Mouse (Mus musculus): Measurements from ENCODE around the gene Lrrc28. TPM values are rescaled to one million over a fixed set of nuclear protein-coding genes. Genes with fewer than 3 reads are reported as not detected.
A peak's percentile ranks its signal among the peaks of the same experiment; 100 is the strongest.

Lrrc28 gene
- total and polyA plus RNA-seq, 2 experiments from 2014 or later = 32.2 to 70.4 TPM

- Histone ChIP-seq H3K27me3 (ENCODE audit: insufficient read depth, low read length) (no peaks in the 10 kb centered on the region), H3K9ac (no peak overlapping the region), H3K9me3 (ENCODE audit: low read length) (no peaks in the 10 kb centered on the region), H3K36me3 (ENCODE audit: insufficient read depth) (peaks cover 4% of the 10 kb centered on the region; the same call in 1 of the 2 replicates), H3K27ac (ENCODE audit: low read depth, low read length) (no peak overlapping the region), H3K4me3 (ENCODE audit: low read depth, low read length) (no peak overlapping the region), H3K4me2 (ENCODE audit: low read depth) (no peak overlapping the region), H3K4me1 (ENCODE audit: insufficient read depth) (no peaks in the 10 kb centered on the region)
- 76% methylated on average over 7 of the region's 7 CpGs for WGBS
- TF ChIP-seq CTCF (IDR thresholded peaks at IDR 0.05; ENCODE audit: low read depth) = no peak
- no peak for ATAC-seq
- DNase-seq = no peak
Observed at GRCm38 (mm10) chr7:67559486-67559885, 85.6 kb downstream of the Lrrc28 start.

DNA sequence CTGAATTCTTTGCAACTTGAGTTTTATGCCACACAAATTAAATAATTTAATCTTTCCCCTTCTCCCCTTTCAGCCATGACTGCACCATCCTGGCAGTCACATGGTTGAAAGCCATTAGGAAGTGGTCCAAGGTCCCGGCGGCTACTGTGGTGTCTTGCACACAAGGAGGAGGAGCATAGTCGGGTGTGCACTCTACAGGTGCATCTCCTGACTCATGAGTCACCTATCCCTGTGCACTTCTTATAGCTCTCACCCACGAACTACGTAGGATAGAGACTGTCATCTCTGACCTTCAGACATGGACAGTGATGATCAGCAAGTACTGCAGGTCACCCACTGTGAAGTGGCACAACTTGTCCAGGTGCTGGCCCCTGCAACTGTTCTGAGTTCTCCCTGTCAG lies 86.8 kb downstream of the Lrrc28 start:
- ATAC-seq = no peak
- no peaks in the 10 kb centered on the region for H3K9me3 ChIP-seq (ENCODE audit: low read length)
- no peak overlapping the region for H3K4me2 ChIP-seq (ENCODE audit: low read depth)
- no peak overlapping the region for H3K27ac ChIP-seq (ENCODE audit: low read depth, low read length)
- 86% methylated on average over 5 of the region's 5 CpGs for WGBS
- no peak overlapping the region for H3K9ac ChIP-seq
- no peak for TF ChIP-seq CTCF (IDR thresholded peaks at IDR 0.05; ENCODE audit: low read depth)
- no peaks in the 10 kb centered on the region for H3K27me3 ChIP-seq (ENCODE audit: insufficient read depth, low read length)
- H3K4me3 ChIP-seq (ENCODE audit: low read depth, low read length) = no peak overlapping the region
- no peak for DNase-seq
- peaks cover 4% of the 10 kb centered on the region; the same call in 1 of the 2 replicates for H3K36me3 ChIP-seq (ENCODE audit: insufficient read depth)
- no peaks in the 10 kb centered on the region for H3K4me1 ChIP-seq (ENCODE audit: insufficient read depth)

DNA sequence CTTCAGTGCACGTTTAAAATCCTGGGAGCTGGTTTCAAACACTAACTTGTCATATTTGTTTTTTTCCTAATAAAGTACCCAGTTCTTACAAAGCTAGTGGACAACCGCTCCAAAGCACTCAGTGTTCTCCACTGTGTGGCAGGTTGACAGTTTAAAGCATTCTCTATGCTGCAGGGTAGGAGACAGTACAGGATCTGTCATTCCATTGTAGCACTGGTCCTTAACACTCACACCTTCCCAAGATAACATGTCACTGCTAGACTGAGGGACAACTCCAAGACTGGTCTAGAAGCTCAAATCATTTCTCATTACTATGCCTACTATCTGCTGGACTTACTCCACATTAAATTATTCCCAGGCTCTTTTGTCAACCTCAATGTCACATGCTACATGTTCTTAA lies 90.2 kb downstream of the Lrrc28 start:
- no peak for ATAC-seq
- H3K4me2 ChIP-seq (ENCODE audit: low read depth) = no peak overlapping the region
- TF ChIP-seq CTCF (IDR thresholded peaks at IDR 0.05; ENCODE audit: low read depth) = no peak
- DNase-seq = no peak
- no peaks in the 10 kb centered on the region for H3K4me1 ChIP-seq (ENCODE audit: insufficient read depth)
- no peak overlapping the region for H3K9ac ChIP-seq
- no peaks in the 10 kb centered on the region for H3K27me3 ChIP-seq (ENCODE audit: insufficient read depth, low read length)
- H3K27ac ChIP-seq (ENCODE audit: low read depth, low read length) = no peak overlapping the region
- no peak overlapping the region for H3K4me3 ChIP-seq (ENCODE audit: low read depth, low read length)
- no peaks in the 10 kb centered on the region for H3K9me3 ChIP-seq (ENCODE audit: low read length)
- H3K36me3 ChIP-seq (ENCODE audit: insufficient read depth) = peaks cover 4% of the 10 kb centered on the region; the same call in 1 of the 2 replicates
- WGBS = 93% methylated on average over 2 of the region's 2 CpGs

DNA sequence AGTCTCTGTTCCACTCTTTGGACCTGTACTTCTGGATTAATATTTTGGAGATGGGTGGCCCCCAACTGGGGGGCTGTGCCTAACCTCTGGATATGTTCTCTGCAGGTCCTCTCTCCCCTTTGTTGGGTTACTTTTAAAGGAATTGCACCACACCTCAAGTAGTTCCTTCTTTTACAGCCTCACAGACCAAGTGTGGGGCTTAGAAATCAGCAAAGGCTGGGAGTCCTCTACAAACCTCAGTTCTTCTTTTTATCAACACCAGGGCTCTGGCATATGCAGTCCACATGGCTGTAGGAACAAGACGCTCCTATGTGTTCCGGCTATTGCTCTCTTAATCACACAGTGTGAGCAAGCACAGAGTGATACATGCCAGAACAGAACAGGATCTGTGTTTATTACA lies 93.8 kb downstream of the Lrrc28 start:
- Histone ChIP-seq H3K27me3 (ENCODE audit: insufficient read depth, low read length) (no peaks in the 10 kb centered on the region), H3K4me2 (ENCODE audit: low read depth) (no peak overlapping the region), H3K36me3 (ENCODE audit: insufficient read depth) (no peaks in the 10 kb centered on the region), H3K4me3 (ENCODE audit: low read depth, low read length) (no peak overlapping the region), H3K27ac (ENCODE audit: low read depth, low read length) (no peak overlapping the region), H3K4me1 (ENCODE audit: insufficient read depth) (no peaks in the 10 kb centered on the region), H3K9me3 (ENCODE audit: low read length) (no peaks in the 10 kb centered on the region), H3K9ac (no peak overlapping the region)
- DNase-seq = no peak
- no peak for TF ChIP-seq CTCF (IDR thresholded peaks at IDR 0.05; ENCODE audit: low read depth)
- WGBS = 92% methylated on average over 2 of the region's 2 CpGs
- ATAC-seq = no peak

DNA sequence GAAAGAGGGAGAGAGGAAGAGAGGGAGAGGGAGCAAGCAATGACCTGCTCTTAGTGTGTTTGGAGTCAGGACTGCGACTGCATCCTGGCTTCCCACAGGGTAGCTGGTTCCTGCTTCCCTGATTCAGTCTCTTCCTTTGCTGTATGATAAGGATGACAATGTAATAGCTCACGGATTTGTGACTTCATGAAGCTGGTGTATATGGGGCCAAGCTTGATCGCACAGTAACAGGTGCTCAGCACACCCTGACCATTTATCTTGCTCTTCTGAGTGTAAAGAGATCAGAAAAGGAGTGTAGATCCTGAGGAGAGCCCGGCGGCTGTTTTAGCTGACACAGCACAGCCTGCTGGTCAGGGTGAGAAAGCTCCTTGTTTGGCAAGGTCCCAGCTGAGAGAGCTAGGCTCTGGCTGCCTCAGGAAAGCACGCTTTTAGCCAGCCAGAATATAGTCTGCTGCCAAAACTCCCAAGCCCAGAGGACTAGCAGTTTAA lies 96.0 kb downstream of the Lrrc28 start:
- no peaks in the 10 kb centered on the region for H3K4me1 ChIP-seq (ENCODE audit: insufficient read depth)
- peak; percentile 74 for TF ChIP-seq CTCF (IDR thresholded peaks at IDR 0.05; ENCODE audit: low read depth)
- H3K27me3 ChIP-seq (ENCODE audit: insufficient read depth, low read length) = no peaks in the 10 kb centered on the region
- H3K9ac ChIP-seq = no peak overlapping the region
- DNase-seq (peak; percentile 90), ATAC-seq (peak; percentile 96)
- no peak overlapping the region for H3K4me2 ChIP-seq (ENCODE audit: low read depth)
- no peaks in the 10 kb centered on the region for H3K9me3 ChIP-seq (ENCODE audit: low read length)
- 15% methylated on average over 6 of the region's 6 CpGs for WGBS
- H3K4me3 ChIP-seq (ENCODE audit: low read depth, low read length) = no peak overlapping the region
- no peaks in the 10 kb centered on the region for H3K36me3 ChIP-seq (ENCODE audit: insufficient read depth)
- H3K27ac ChIP-seq (ENCODE audit: low read depth, low read length) = no peak overlapping the region

GRCm38 (mm10) chr7:67548599-67549041 lies 96.4 kb downstream of the Lrrc28 start:
- ATAC-seq (peak; percentile 23; the same call in 1 of the 2 replicates), DNase-seq (no peak)
- no peak overlapping the region for H3K9ac ChIP-seq
- H3K4me3 ChIP-seq (ENCODE audit: low read depth, low read length) = no peak overlapping the region
- no peaks in the 10 kb centered on the region for H3K9me3 ChIP-seq (ENCODE audit: low read length)
- H3K4me2 ChIP-seq (ENCODE audit: low read depth) = no peak overlapping the region
- TF ChIP-seq CTCF (IDR thresholded peaks at IDR 0.05; ENCODE audit: low read depth) = no peak
- 50% methylated on average over 6 of the region's 6 CpGs for WGBS
- 0 out of 2 replicates have a peak, but pooled peaks cover under 1% of the 10 kb centered on the region for H3K36me3 ChIP-seq (ENCODE audit: insufficient read depth)
- no peaks in the 10 kb centered on the region for H3K27me3 ChIP-seq (ENCODE audit: insufficient read depth, low read length)
- H3K4me1 ChIP-seq (ENCODE audit: insufficient read depth) = no peaks in the 10 kb centered on the region
- H3K27ac ChIP-seq (ENCODE audit: low read depth, low read length) = no peak overlapping the region

GRCm38 (mm10) chr7:67546282-67546681 lies 98.8 kb downstream of the Lrrc28 start:
- Histone ChIP-seq H3K4me3 (ENCODE audit: low read depth, low read length) (no peak overlapping the region), H3K36me3 (ENCODE audit: insufficient read depth) (0 out of 2 replicates have a peak, but pooled peaks cover 3% of the 10 kb centered on the region), H3K4me1 (ENCODE audit: insufficient read depth) (no peaks in the 10 kb centered on the region), H3K9ac (no peak overlapping the region), H3K4me2 (ENCODE audit: low read depth) (no peak overlapping the region), H3K9me3 (ENCODE audit: low read length) (no peaks in the 10 kb centered on the region), H3K27ac (ENCODE audit: low read depth, low read length) (no peak overlapping the region), H3K27me3 (ENCODE audit: insufficient read depth, low read length) (no peaks in the 10 kb centered on the region)
- WGBS = 91% methylated on average over 5 of the region's 5 CpGs
- no peak for DNase-seq
- no peak for ATAC-seq
- no peak for TF ChIP-seq CTCF (IDR thresholded peaks at IDR 0.05; ENCODE audit: low read depth)
